ENCODE assay signal across 28 mouse cellular contexts in the genomic region with DNA sequence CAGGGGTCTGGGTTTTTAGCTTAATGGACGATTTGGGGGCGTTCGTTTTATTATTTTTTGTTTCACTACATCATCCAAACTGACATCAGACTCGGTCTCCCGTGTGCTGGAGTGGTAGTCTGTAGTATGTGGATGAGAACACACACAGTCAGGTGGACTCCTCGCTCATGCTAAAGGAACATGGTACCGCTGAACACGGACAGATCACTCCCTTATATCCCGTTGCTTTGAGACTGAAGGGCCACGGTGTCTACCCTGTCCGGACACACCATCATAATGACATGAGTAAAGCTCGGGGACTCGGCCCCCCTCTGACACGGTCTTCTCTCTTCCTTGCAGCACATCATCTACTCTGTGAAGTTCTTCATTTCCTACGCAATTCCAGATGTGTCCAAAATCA.
"Had no signal": no experiment of that assay in that cellular context is flagged by ENCODE, and none has a peak within 500 bp of the region (broad histone marks: within the 10 kb centered on the region; RNA-seq: fewer than 3 reads in every experiment).

No protein-coding gene starts in this region.

- H3K4me1 ChIP-seq: forebrain, embryonic 12.5 days; forebrain, embryonic 13.5 days; forebrain, embryonic 15.5 days had no signal

- H3K4me2 ChIP-seq: embryonic facial prominence, embryonic 12.5 days; embryonic facial prominence, embryonic 13.5 days; embryonic facial prominence, embryonic 15.5 days; forebrain, embryonic 12.5 days; forebrain, embryonic 13.5 days; forebrain, embryonic 15.5 days had no signal

- DNase-seq: cerebellum, adult 2 months; cerebellum, adult 8-10 months; cerebellum, adult 9-10 months; cerebellum, adult 9-11 months; cerebellum, postnatal 10 days; cerebellum, postnatal 14 days; cerebellum, postnatal 25 days; cerebellum, postnatal 36 days; embryo, embryonic 11 days; forebrain, postnatal 0 days; gastrocnemius, adult 2 months; gastrocnemius, postnatal 10 days; gastrocnemius, postnatal 14 days; gastrocnemius, postnatal 25 days; gastrocnemius, postnatal 36 days; heart, adult 18-20 months; heart, adult 2 months had no signal

- ATAC-seq: forebrain, embryonic 13.5 days; forebrain, embryonic 14.5 days; forebrain, embryonic 15.5 days; forebrain, embryonic 16.5 days; forebrain, postnatal 0 days had no signal

- H3K9me3 ChIP-seq: embryonic facial prominence, embryonic 10.5 days; embryonic facial prominence, embryonic 12.5 days; embryonic facial prominence, embryonic 13.5 days; embryonic facial prominence, embryonic 15.5 days; forebrain, embryonic 10.5 days; forebrain, embryonic 12.5 days; forebrain, embryonic 13.5 days; forebrain, embryonic 15.5 days had no signal

- H3K27ac ChIP-seq: embryonic facial prominence, embryonic 10.5 days; embryonic facial prominence, embryonic 12.5 days; embryonic facial prominence, embryonic 13.5 days; embryonic facial prominence, embryonic 15.5 days; forebrain, embryonic 10.5 days; forebrain, embryonic 12.5 days; forebrain, embryonic 13.5 days; forebrain, embryonic 15.5 days; gastrocnemius, adult 2 months; heart, adult 2 months had no signal

- H3K4me3 ChIP-seq: embryonic facial prominence, embryonic 10.5 days; embryonic facial prominence, embryonic 12.5 days; embryonic facial prominence, embryonic 13.5 days; embryonic facial prominence, embryonic 15.5 days; erythroblast, embryonic 14.5 days; forebrain, embryonic 10.5 days; forebrain, embryonic 12.5 days; forebrain, embryonic 13.5 days; forebrain, embryonic 15.5 days; gastrocnemius, adult 2 months; heart, adult 2 months had no signal

- H3K9ac ChIP-seq: embryonic facial prominence, embryonic 12.5 days; embryonic facial prominence, embryonic 13.5 days; embryonic facial prominence, embryonic 15.5 days; forebrain, embryonic 12.5 days; forebrain, embryonic 13.5 days; forebrain, embryonic 15.5 days; forebrain, postnatal 0 days had no signal

- H3K27me3 ChIP-seq: embryonic facial prominence, embryonic 12.5 days; embryonic facial prominence, embryonic 13.5 days; embryonic facial prominence, embryonic 15.5 days; forebrain, embryonic 12.5 days; forebrain, embryonic 13.5 days; forebrain, embryonic 15.5 days had no signal
